Mouse (Mus musculus) liver, embryonic 12.5 days (tissue): ENCODE data around the gene Gda. TPM values are rescaled to one million over a fixed set of nuclear protein-coding genes. Genes with fewer than 3 reads are reported as not detected.

ENCODE experiments used
- ATAC-seq: fragments of 200-750 bp; cut with Nextera tagmentation; 2 replicates; pipeline ENCODE4 v1.8.0; 2017; ENCODE audit warnings: moderate number of reproducible peaks, mild to moderate bottlenecking, moderate library complexity
- H3K27ac ChIP-seq: fragments of 300-500 bp; sonication (generic); 2 replicates; pipeline ENCODE4 v1.5.1; 2016; ENCODE audit warnings: mild to moderate bottlenecking
- H3K27me3 ChIP-seq: fragments of 300-500 bp; sonication (generic); replicated peaks from 2 replicates; pipeline ENCODE4 v1.6.1; 2016; ENCODE audit warnings: mild to moderate bottlenecking, moderate library complexity
- H3K36me3 ChIP-seq: fragments of 300-500 bp; sonication (generic); 2 replicates; pipeline ENCODE4 v1.6.1; 2016; ENCODE audit warnings: mild to moderate bottlenecking, moderate library complexity
- H3K4me1 ChIP-seq: fragments of 300-500 bp; sonication (generic); 2 replicates; pipeline ENCODE4 v1.6.1; 2016
- H3K4me2 ChIP-seq: fragments of 300-500 bp; sonication (generic); 2 replicates; pipeline ENCODE4 v1.6.1; 2016; ENCODE audit warnings: mild to moderate bottlenecking, moderate library complexity
- H3K4me3 ChIP-seq: fragments of 300-500 bp; sonication (generic); 2 replicates; pipeline ENCODE4 v1.5.1; 2016; ENCODE audit warnings: mild to moderate bottlenecking, moderate library complexity
- H3K9ac ChIP-seq: fragments of 300-500 bp; sonication (generic); 2 replicates; pipeline ENCODE4 v1.6.1; 2016; ENCODE audit warnings: mild to moderate bottlenecking, moderate library complexity
- H3K9me3 ChIP-seq: fragments of 300-500 bp; sonication (generic); replicated peaks from 2 replicates; pipeline ENCODE4 v1.6.1; 2016; ENCODE audit warnings: mild to moderate bottlenecking, moderate library complexity
- WGBS: fragments of 180-500 bp; shearing (Covaris S2); methylation state at CpG from one replicate; pipeline ENCODE4 v1.1.7; 2016; ENCODE audit not compliant: insufficient replicate concordance; 5-methylcytosine and 5-hydroxymethylcytosine counted together
- polyA plus RNA-seq: library from polyadenylated mRNA; unstranded; fragments of >200 nt; fragmentation: Nextera tagmentation; extraction: Ambion mirVana; gene quantifications from 2 replicates; pipeline ENCODE4 v1.2.1, GENCODE M21; 2016

The Gda gene
- polyA plus RNA-seq, 1 experiment from 2014 or later, result 0.30 TPM

GRCm38 (mm10) chr19:21439141-21439737 is 34.0 kb downstream of the Gda start:
- H3K9me3 ChIP-seq, result no peaks in the 10 kb centered on the region
- H3K9ac ChIP-seq, result no peak overlapping the region
- H3K4me3 ChIP-seq, result no peak overlapping the region
- no peak for ATAC-seq
- WGBS, result 42% methylated on average over 3 of the region's 3 CpGs
- H3K27me3 ChIP-seq, result no peaks in the 10 kb centered on the region
- H3K4me2 ChIP-seq, result no peak overlapping the region
- peaks cover 5% of the 10 kb centered on the region; the same call in 1 of the 2 replicates for H3K4me1 ChIP-seq
- H3K36me3 ChIP-seq, result no peaks in the 10 kb centered on the region
- H3K27ac ChIP-seq, result no peak overlapping the region

GRCm38 (mm10) chr19:21436566-21436965 is 36.7 kb downstream of the Gda start:
- no peak overlapping the region for H3K27ac ChIP-seq
- no peaks in the 10 kb centered on the region for H3K9me3 ChIP-seq
- H3K4me2 ChIP-seq, result no peak overlapping the region
- 40% methylated on average over 3 of the region's 3 CpGs for WGBS
- no peaks in the 10 kb centered on the region for H3K27me3 ChIP-seq
- no peak overlapping the region for H3K4me3 ChIP-seq
- no peaks in the 10 kb centered on the region for H3K36me3 ChIP-seq
- H3K4me1 ChIP-seq, result peaks cover 5% of the 10 kb centered on the region; the same call in 1 of the 2 replicates
- peak; percentile 65; the same call in 1 of the 2 replicates for ATAC-seq
- no peak overlapping the region for H3K9ac ChIP-seq

- H3K4me2 ChIP-seq, result no peak overlapping the region
- 71% methylated on average over 4 of the region's 4 CpGs for WGBS
- no peaks in the 10 kb centered on the region for H3K36me3 ChIP-seq
- ATAC-seq, result no peak
- H3K27ac ChIP-seq, result no peak overlapping the region
- H3K9me3 ChIP-seq, result no peaks in the 10 kb centered on the region
- H3K9ac ChIP-seq, result no peak overlapping the region
- H3K27me3 ChIP-seq, result no peaks in the 10 kb centered on the region
- no peak overlapping the region for H3K4me3 ChIP-seq
- H3K4me1 ChIP-seq, result peaks cover 5% of the 10 kb centered on the region; the same call in 1 of the 2 replicates
Observed at GRCm38 (mm10) chr19:21433348-21433747, 39.9 kb downstream of the Gda start.

GRCm38 (mm10) chr19:21432879-21433278 is 40.4 kb downstream of the Gda start:
- no peak for ATAC-seq
- Histone ChIP-seq H3K9me3 (no peaks in the 10 kb centered on the region), H3K27me3 (no peaks in the 10 kb centered on the region), H3K4me1 (peaks cover 5% of the 10 kb centered on the region; the same call in 1 of the 2 replicates), H3K4me2 (no peak overlapping the region), H3K27ac (no peak overlapping the region), H3K9ac (no peak overlapping the region), H3K36me3 (no peaks in the 10 kb centered on the region), H3K4me3 (no peak overlapping the region)
- 43% methylated on average over 2 of the region's 2 CpGs for WGBS

- 0 out of 2 replicates have a peak, but pooled peaks have one; percentile 30 for ATAC-seq
- WGBS, result 55% methylated on average over 3 of the region's 3 CpGs
- no peak overlapping the region for H3K4me3 ChIP-seq
- no peaks in the 10 kb centered on the region for H3K9me3 ChIP-seq
- H3K4me1 ChIP-seq, result peaks cover 5% of the 10 kb centered on the region; the same call in 1 of the 2 replicates
- no peaks in the 10 kb centered on the region for H3K27me3 ChIP-seq
- no peak overlapping the region for H3K27ac ChIP-seq
- no peaks in the 10 kb centered on the region for H3K36me3 ChIP-seq
- H3K4me2 ChIP-seq, result no peak overlapping the region
- no peak overlapping the region for H3K9ac ChIP-seq
Observed at GRCm38 (mm10) chr19:21432286-21432685, 41.0 kb downstream of the Gda start.

GRCm38 (mm10) chr19:21425391-21425790 is 47.9 kb downstream of the Gda start:
- ATAC-seq, result no peak
- Histone ChIP-seq H3K4me3 (no peak overlapping the region), H3K27ac (no peak overlapping the region), H3K27me3 (no peaks in the 10 kb centered on the region), H3K4me1 (no peaks in the 10 kb centered on the region), H3K36me3 (no peaks in the 10 kb centered on the region), H3K4me2 (no peak overlapping the region), H3K9ac (no peak overlapping the region), H3K9me3 (no peaks in the 10 kb centered on the region)
- 72% methylated on average over 4 of the region's 4 CpGs for WGBS

- no peak for ATAC-seq
- Histone ChIP-seq H3K9ac (no peak overlapping the region), H3K4me2 (no peak overlapping the region), H3K36me3 (no peaks in the 10 kb centered on the region), H3K4me3 (no peak overlapping the region), H3K27me3 (no peaks in the 10 kb centered on the region), H3K4me1 (no peaks in the 10 kb centered on the region), H3K27ac (no peak overlapping the region), H3K9me3 (no peaks in the 10 kb centered on the region)
- 45% methylated on average over 7 of the region's 7 CpGs for WGBS
Observed at GRCm38 (mm10) chr19:21423731-21424130, 49.5 kb downstream of the Gda start.

GRCm38 (mm10) chr19:21418418-21418817 is 54.8 kb downstream of the Gda start:
- no peaks in the 10 kb centered on the region for H3K36me3 ChIP-seq

GRCm38 (mm10) chr19:21415377-21415776 is 57.9 kb downstream of the Gda start:
- Histone ChIP-seq H3K4me3 (no peak overlapping the region), H3K9ac (no peak overlapping the region), H3K9me3 (no peaks in the 10 kb centered on the region), H3K4me2 (no peak overlapping the region), H3K27ac (no peak overlapping the region), H3K4me1 (no peaks in the 10 kb centered on the region), H3K36me3 (no peaks in the 10 kb centered on the region), H3K27me3 (no peaks in the 10 kb centered on the region)
- no peak for ATAC-seq
- WGBS, result 57% methylated on average over 3 of the region's 3 CpGs

More at GRCm38 (mm10) chr19:21418418-21418817, 54.8 kb downstream of the Gda start:
- H3K4me3 ChIP-seq, result no peak overlapping the region
- no peak overlapping the region for H3K27ac ChIP-seq
- no peak overlapping the region for H3K4me2 ChIP-seq
- ATAC-seq, result no peak
- no peaks in the 10 kb centered on the region for H3K4me1 ChIP-seq
- WGBS, result 71% methylated on average over 5 of the region's 5 CpGs
- no peaks in the 10 kb centered on the region for H3K27me3 ChIP-seq
- no peaks in the 10 kb centered on the region for H3K9me3 ChIP-seq
- H3K9ac ChIP-seq, result no peak overlapping the region

GRCm38 (mm10) chr19:21409178-21409577 is 64.1 kb downstream of the Gda start:
- Histone ChIP-seq H3K4me3 (no peak overlapping the region), H3K4me1 (0 out of 2 replicates have a peak, but pooled peaks cover 4% of the 10 kb centered on the region), H3K27me3 (no peaks in the 10 kb centered on the region), H3K27ac (no peak overlapping the region), H3K9me3 (no peaks in the 10 kb centered on the region), H3K9ac (no peak overlapping the region), H3K4me2 (no peak overlapping the region), H3K36me3 (no peaks in the 10 kb centered on the region)
- WGBS, result 57% methylated on average over 4 of the region's 4 CpGs
- peak; percentile 77; the same call in 1 of the 2 replicates for ATAC-seq

GRCm38 (mm10) chr19:21407363-21407762 is 65.9 kb downstream of the Gda start:
- no peaks in the 10 kb centered on the region for H3K9me3 ChIP-seq
- WGBS, result 33% methylated on average over 1 of the region's 1 CpGs
- H3K36me3 ChIP-seq, result no peaks in the 10 kb centered on the region
- peak; percentile 77 for ATAC-seq
- H3K27ac ChIP-seq, result no peak overlapping the region
- H3K9ac ChIP-seq, result no peak overlapping the region
- H3K4me3 ChIP-seq, result no peak overlapping the region
- H3K4me2 ChIP-seq, result no peak overlapping the region
- H3K4me1 ChIP-seq, result 0 out of 2 replicates have a peak, but pooled peaks cover 4% of the 10 kb centered on the region
- no peaks in the 10 kb centered on the region for H3K27me3 ChIP-seq

- H3K4me2 ChIP-seq, result no peak overlapping the region
- H3K9ac ChIP-seq, result no peak overlapping the region
- ATAC-seq, result no peak
- no peaks in the 10 kb centered on the region for H3K4me1 ChIP-seq
- H3K4me3 ChIP-seq, result no peak overlapping the region
- no peaks in the 10 kb centered on the region for H3K9me3 ChIP-seq
- H3K36me3 ChIP-seq, result no peaks in the 10 kb centered on the region
- no peak overlapping the region for H3K27ac ChIP-seq
- H3K27me3 ChIP-seq, result no peaks in the 10 kb centered on the region
Observed at GRCm38 (mm10) chr19:21397994-21398393, 75.3 kb downstream of the Gda start.

- Histone ChIP-seq H3K27me3 (no peaks in the 10 kb centered on the region), H3K27ac (no peak overlapping the region), H3K4me3 (no peak overlapping the region), H3K9ac (no peak overlapping the region), H3K4me1 (no peaks in the 10 kb centered on the region), H3K9me3 (no peaks in the 10 kb centered on the region), H3K36me3 (no peaks in the 10 kb centered on the region), H3K4me2 (no peak overlapping the region)
- 78% methylated on average over 7 of the region's 7 CpGs for WGBS
- ATAC-seq, result no peak
Observed at GRCm38 (mm10) chr19:21396364-21396763, 76.9 kb downstream of the Gda start.
